9 mouse cellular contexts compared by ENCODE assay signal in the genomic region with DNA sequence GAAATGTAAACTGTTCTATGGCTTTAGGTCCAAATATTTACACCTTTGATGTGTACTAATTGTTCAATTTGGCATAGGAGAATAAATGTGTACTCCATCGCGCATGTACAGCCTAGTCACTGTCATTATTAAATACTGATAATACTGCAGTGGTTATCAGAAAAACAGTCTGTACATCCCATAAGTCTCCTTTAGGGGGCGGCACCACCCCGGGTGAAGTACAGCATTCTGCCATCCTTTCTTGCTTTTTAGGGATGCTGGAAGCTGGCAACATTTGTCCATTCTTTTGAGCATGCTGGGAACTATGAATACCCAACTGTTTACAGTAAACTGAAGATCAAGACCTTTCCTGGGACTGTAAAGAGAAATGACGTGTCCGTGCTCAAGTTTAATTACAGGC.
DNase-seq lines count a peak whose midpoint lies in the region; ATAC-seq and TF ChIP-seq lines count a peak whose summit lies in the region.
"Had no signal": no experiment of that assay in that cellular context is flagged by ENCODE, and none has a peak within 500 bp of the region (broad histone marks: within the 10 kb centered on the region; RNA-seq: fewer than 3 reads in every experiment).

No protein-coding gene starts in this region.

- no peaks in the 10 kb centered on the region for H3K27me3 ChIP-seq in kidney, postnatal 0 days (ENCODE audit: insufficient read depth, low read length)
- H3K27me3 ChIP-seq: neural tube, embryonic 13.5 days had no signal

- H3K4me2 ChIP-seq in kidney, postnatal 0 days (ENCODE audit: low read length): no peak overlapping the region
- H3K4me2 ChIP-seq: neural tube, embryonic 13.5 days had no signal

- no peak for DNase-seq in kidney, postnatal 0 days (ENCODE audit: low spot score)
- DNase-seq in kidney, adult 11 months: no peak
- DNase-seq in adrenal gland, postnatal 25 days: peak; percentile 13
- peak; percentile 41 to 69 for DNase-seq in frontal cortex, postnatal 36 days (ENCODE audit: low spot score in 2 of 2)
- DNase-seq in retina, postnatal 7 days (ENCODE audit: low read depth, low spot score): peak; percentile 5
- DNase-seq in urinary bladder, adult 2 months (ENCODE audit: low spot score): no peak
- no peak for DNase-seq in B cell, adult 2 months
- DNase-seq in natural killer cell, adult 2 months (ENCODE audit: low spot score in 2 of 2): no peak

- H3K9ac ChIP-seq in kidney, postnatal 0 days (ENCODE audit: low read depth, low read length): no peak overlapping the region
- H3K9ac ChIP-seq: neural tube, embryonic 13.5 days had no signal

- H3K36me3 ChIP-seq in kidney, postnatal 0 days (ENCODE audit: insufficient read depth, low read length): no peaks in the 10 kb centered on the region
- H3K36me3 ChIP-seq: neural tube, embryonic 13.5 days had no signal

- H3K4me3 ChIP-seq in kidney, postnatal 0 days (replicated peaks; ENCODE audit: low read depth, low read length): no peak overlapping the region
- H3K4me3 ChIP-seq: neural tube, embryonic 13.5 days had no signal

- no peaks in the 10 kb centered on the region for H3K4me1 ChIP-seq in kidney, postnatal 0 days (replicated peaks; ENCODE audit: insufficient read depth, low read length)
- H3K4me1 ChIP-seq: neural tube, embryonic 13.5 days had no signal

- no peaks in the 10 kb centered on the region for H3K9me3 ChIP-seq in kidney, postnatal 0 days (replicated peaks; ENCODE audit: low read length)
- H3K9me3 ChIP-seq: neural tube, embryonic 13.5 days had no signal

- TF ChIP-seq CTCF in kidney, postnatal 0 days (IDR thresholded peaks at IDR 0.05; ENCODE audit: low read depth): peak; percentile 39; the same call in 1 of the 2 replicates

- WGBS in kidney, postnatal 0 days: 73% methylated on average over 6 of the region's 6 CpGs

- ATAC-seq in kidney, postnatal 0 days (replicated peaks; ENCODE audit: low FRiP score, low read depth): no peak

- H3K27ac ChIP-seq in kidney, postnatal 0 days: no peak overlapping the region
- H3K27ac ChIP-seq: neural tube, embryonic 13.5 days had no signal

Comparison
In these comparisons a context has a peak if more than half of its experiments do, and no peak if none do; other contexts are left out.
1. DNase-seq: peak in adrenal gland, postnatal 25 days (single experiment), frontal cortex, postnatal 36 days (2 of 2) and retina, postnatal 7 days (single experiment); none in kidney, postnatal 0 days (single experiment), kidney, adult 11 months (single experiment), urinary bladder, adult 2 months (single experiment), B cell, adult 2 months (0 of 2) and natural killer cell, adult 2 months (0 of 2).